8 mouse cellular contexts compared by ENCODE assay signal in the genomic region with DNA sequence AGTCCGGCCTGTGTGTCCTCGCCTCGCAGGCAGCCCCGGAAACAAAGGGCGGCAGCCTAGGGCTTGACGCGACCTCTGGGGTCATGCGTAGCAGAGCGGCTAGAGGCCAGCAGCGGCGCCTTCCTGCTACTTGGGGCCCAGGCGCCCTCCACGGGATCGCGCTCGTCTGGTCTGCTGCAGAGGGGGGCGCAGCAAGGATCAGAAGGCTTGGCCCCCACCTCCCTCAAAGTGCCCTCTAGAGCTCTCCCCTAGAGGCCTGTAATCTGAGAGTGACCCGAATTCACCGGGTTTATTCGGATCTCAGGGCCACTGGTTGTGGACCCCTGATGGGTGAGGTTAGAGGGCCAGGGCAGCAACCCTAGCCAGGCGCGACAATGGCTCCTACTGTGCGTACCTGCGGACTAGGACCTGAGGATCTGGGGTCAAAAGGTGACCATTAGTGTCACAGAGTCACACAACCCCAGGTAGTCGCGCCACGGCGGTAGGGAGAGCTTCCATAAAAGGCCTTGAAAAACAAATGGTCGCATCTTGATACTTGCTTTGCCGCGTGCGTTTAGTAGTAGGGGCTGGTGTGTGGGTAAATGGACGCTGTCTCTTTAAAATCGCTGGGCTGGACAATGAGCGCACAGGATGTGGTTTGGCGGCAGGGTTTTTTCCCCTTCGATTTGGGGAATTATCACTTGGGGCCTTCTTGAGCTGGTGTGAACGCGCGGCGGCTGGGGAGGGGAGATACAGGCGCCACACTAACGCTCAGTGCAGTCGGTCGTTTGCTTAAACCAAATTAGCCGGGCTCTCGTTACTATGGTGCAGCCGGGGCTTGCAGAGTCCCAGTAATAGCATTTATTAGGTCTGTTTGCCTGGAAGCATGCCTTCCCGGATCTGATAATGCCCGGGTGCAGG.
DNase-seq lines count a peak whose midpoint lies in the region; ATAC-seq and TF ChIP-seq lines count a peak whose summit lies in the region.

No protein-coding gene starts in this region.

- TF ChIP-seq CTCF in G1E (IDR thresholded peaks at IDR 0.05; ENCODE audit: low read depth, low read length), result no peak
- TF ChIP-seq CTCF in brain, embryonic 14.5 days (IDR thresholded peaks at IDR 0.05; ENCODE audit: borderline replicate concordance, extremely low read depth, insufficient read depth, insufficient read length), result no peak

- H3K36me3 ChIP-seq in G1E (replicated peaks), result peaks cover 9% of the 10 kb centered on the region
- H3K36me3 ChIP-seq in erythroblast, embryonic 14.5 days (ENCODE audit: control insufficient read depth), result peaks cover 13% of the 10 kb centered on the region

- peak overlapping the region; percentile 83 for H3K4me3 ChIP-seq in G1E (ENCODE audit: low read depth, low read length)
- H3K4me3 ChIP-seq in erythroblast, embryonic 14.5 days (replicated peaks), result peak overlapping the region; percentile 75

- peaks cover 75% of the 10 kb centered on the region for H3K4me1 ChIP-seq in G1E (ENCODE audit: insufficient read depth, low read depth, low read length)
- peaks cover 85% of the 10 kb centered on the region for H3K4me1 ChIP-seq in erythroblast, embryonic 14.5 days (ENCODE audit: control insufficient read depth)

- TF ChIP-seq POLR2A in brain, embryonic 14.5 days (IDR thresholded peaks at IDR 0.05; ENCODE audit: borderline replicate concordance, extremely low read depth, insufficient read depth, insufficient read length, poor library complexity, severe bottlenecking), result no peak; the same call in 1 of the 2 replicates

- peaks cover 29% of the 10 kb centered on the region for H3K27me3 ChIP-seq in G1E (ENCODE audit: insufficient read depth, low read length)
- H3K27me3 ChIP-seq in erythroblast, embryonic 14.5 days (ENCODE audit: control insufficient read depth), result no peaks in the 10 kb centered on the region

- peak; percentile 73 for DNase-seq in G1E (ENCODE audit: low spot score)
- DNase-seq in brain, embryonic 14.5 days (ENCODE audit: low read depth), result peak; percentile 94
- DNase-seq in layer of hippocampus, postnatal 14 days (ENCODE audit: low spot score in 2 of 2), result peak; percentile 73 to 76
- peak; percentile 70 for DNase-seq in lung, postnatal 25 days (ENCODE audit: low spot score)
- DNase-seq in right cerebral cortex, adult 18-20 months, result peak; percentile 65
- DNase-seq in urinary bladder, postnatal 25 days (ENCODE audit: low spot score), result no peak

- H3K9me3 ChIP-seq in G1E (replicated peaks), result no peaks in the 10 kb centered on the region
- no peaks in the 10 kb centered on the region for H3K9me3 ChIP-seq in erythroblast, embryonic 14.5 days (ENCODE audit: control insufficient read depth, low read length)

- peak; percentile 81 for ATAC-seq in G1E (ENCODE audit: extremely low read depth, insufficient number of reproducible peaks, low FRiP score, poor library complexity, severe bottlenecking)
- peak; percentile 43 to 51 for ATAC-seq in hematopoietic stem cell, adult 5-6 weeks (replicated peaks in 1 of 2; ENCODE audit: insufficient read depth in 1 of 2, low FRiP score in 2 of 2, low TSS enrichment in 1 of 2, low read depth in 1 of 2, poor library complexity in 2 of 2, severe bottlenecking in 2 of 2)
